Mouse (Mus musculus) myocyte (in vitro differentiated cells): Measurements from ENCODE around the gene Olfr541. TPM values are rescaled to one million over a fixed set of nuclear protein-coding genes. Genes with fewer than 3 reads are reported as not detected.
"Not testable (repeated sequence)": the region's sequence is repeated elsewhere in the genome, so short reads cannot be mapped to it uniquely, and the experiment has no call there.

ENCODE experiments used
- H3K27me3 ChIP-seq: one replicate; pipeline ENCODE4 v1.6.1; 2011; ENCODE audit not compliant: control insufficient read depth, insufficient read depth, insufficient read length
- H3K36me3 ChIP-seq: one replicate; pipeline ENCODE4 v1.6.1; 2011; ENCODE audit not compliant: control insufficient read depth, insufficient read depth
- H3K4me2 ChIP-seq: one replicate; pipeline ENCODE4 v1.6.1; 2011; ENCODE audit warnings: low read depth, control low read depth
- H3K4me3 ChIP-seq: one replicate; pipeline ENCODE4 v1.5.1; 2011; ENCODE audit warnings: mild to moderate bottlenecking, control low read depth, moderate library complexity
- H3K79me2 ChIP-seq: one replicate; pipeline ENCODE4 v1.6.1; 2011; ENCODE audit not compliant: control insufficient read depth, insufficient read depth
- H3ac ChIP-seq: one replicate; pipeline ENCODE4 v1.6.1; 2011; ENCODE audit not compliant: control insufficient read depth, insufficient read length
- CEBPB ChIP-seq: IDR thresholded peaks from 2 replicates; pipeline ENCODE4 v1.6.1; 2011; ENCODE audit warnings: mild to moderate bottlenecking, moderate library complexity; ENCODE audit not compliant: poor library complexity, insufficient read depth, severe bottlenecking
- E2F4 ChIP-seq: IDR thresholded peaks from one replicate; pipeline ENCODE4 v1.6.1; 2011; ENCODE audit warnings: mild to moderate bottlenecking, control low read depth, moderate library complexity; ENCODE audit not compliant: insufficient read depth
- MAX ChIP-seq: IDR thresholded peaks from one replicate; pipeline ENCODE4 v1.6.1; 2011; ENCODE audit warnings: low read depth, mild to moderate bottlenecking, control low read depth
- MYOD1 ChIP-seq, 3 experiments: IDR thresholded peaks; one replicate each; pipeline ENCODE4 v1.6.1; 2011; ENCODE audit warnings: control low read depth in 2 of 3, low read depth in 2 of 3, mild to moderate bottlenecking in 2 of 3, moderate library complexity in 1 of 3; ENCODE audit not compliant: insufficient read length in 2 of 3, control insufficient read depth in 1 of 3
- MYOG ChIP-seq, 3 experiments: IDR thresholded peaks; one replicate each; pipeline ENCODE4 v1.6.1; 2011; ENCODE audit warnings: control low read depth in 2 of 3, low read depth in 2 of 3, mild to moderate bottlenecking in 2 of 3; ENCODE audit not compliant: insufficient read length in 2 of 3, control insufficient read depth in 1 of 3, insufficient read depth in 1 of 3
- POLR2A ChIP-seq: IDR thresholded peaks from one replicate; pipeline ENCODE4 v1.6.1; 2011; ENCODE audit warnings: low read depth, mild to moderate bottlenecking, control low read depth, moderate library complexity; ENCODE audit not compliant: insufficient read length
- POLR2AphosphoS2 ChIP-seq: IDR thresholded peaks from one replicate; pipeline ENCODE4 v1.6.1; 2011; ENCODE audit warnings: low read depth, control low read depth; ENCODE audit not compliant: insufficient read length
- REST ChIP-seq: IDR thresholded peaks from one replicate; pipeline ENCODE4 v1.6.1; 2011; ENCODE audit warnings: mild to moderate bottlenecking, control low read depth, moderate library complexity; ENCODE audit not compliant: insufficient read depth, insufficient read length
- SRF ChIP-seq: IDR thresholded peaks from one replicate; pipeline ENCODE4 v1.6.1; 2011; ENCODE audit warnings: low read depth; ENCODE audit not compliant: control insufficient read depth, insufficient read length
- TCF12 ChIP-seq: IDR thresholded peaks from one replicate; pipeline ENCODE4 v1.6.1; 2011; ENCODE audit warnings: mild to moderate bottlenecking, control low read depth; ENCODE audit not compliant: poor library complexity, insufficient read depth, severe bottlenecking
- TCF3 ChIP-seq: IDR thresholded peaks from one replicate; pipeline ENCODE4 v1.6.1; 2011; ENCODE audit warnings: low read depth, control low read depth; ENCODE audit not compliant: insufficient read length
- USF1 ChIP-seq: IDR thresholded peaks from one replicate; pipeline ENCODE4 v1.6.1; 2011; ENCODE audit warnings: low read depth, mild to moderate bottlenecking, control low read depth, moderate library complexity
- polyA plus RNA-seq: library from polyadenylated mRNA; unstranded; fragments of >200 nt; fragmentation: generic; extraction: Trizol; gene quantifications from one replicate; pipeline ENCODE4 v1.2.1, GENCODE M21; 2012; ENCODE audit warnings: missing spikeins

The Olfr541 gene
- polyA plus RNA-seq = not detected

GRCm38 (mm10) chr7:140696967-140697366 is at the start of gene Olfr541:
Gene Olfr541, plus strand, starts transcription at chr7:140697267.
- no peaks in the 10 kb centered on the region for H3K36me3 ChIP-seq
- H3K27me3 ChIP-seq = no peaks in the 10 kb centered on the region
- H3K4me3 ChIP-seq = no peak within 1 kb of the TSS
- no peaks in the 10 kb centered on the region for H3K79me2 ChIP-seq
- H3ac ChIP-seq = no peak within 1 kb of the TSS
- H3K4me2 ChIP-seq = no peak within 1 kb of the TSS
- TF ChIP-seq TCF3 (no peak), SRF (no peak), MAX (no peak), POLR2AphosphoS2 (no peak), MYOD1 (IDR thresholded peaks at IDR 0.05; ENCODE audit: control insufficient read depth in 1 of 3, insufficient read length in 2 of 3, low read depth in 2 of 3) (no peak), POLR2A (no peak), TCF12 (no peak), MYOG (IDR thresholded peaks at IDR 0.05; ENCODE audit: control insufficient read depth in 1 of 3, insufficient read depth in 1 of 3, insufficient read length in 2 of 3, low read depth in 2 of 3) (no peak), REST (no peak), CEBPB (no peak), USF1 (no peak)

- no peak within 1 kb of the TSS for H3K4me3 ChIP-seq
- H3K79me2 ChIP-seq = no peaks in the 10 kb centered on the region
- H3K36me3 ChIP-seq = no peaks in the 10 kb centered on the region
- TF ChIP-seq E2F4 = no peak
- no peak for TF ChIP-seq REST
- no peak for TF ChIP-seq SRF
- TF ChIP-seq POLR2AphosphoS2 = no peak
- no peak for TF ChIP-seq MYOG (IDR thresholded peaks at IDR 0.05; ENCODE audit: control insufficient read depth in 1 of 3, insufficient read depth in 1 of 3, insufficient read length in 2 of 3, low read depth in 2 of 3)
- TF ChIP-seq CEBPB = no peak
- TF ChIP-seq MYOD1 (IDR thresholded peaks at IDR 0.05; ENCODE audit: control insufficient read depth in 1 of 3, insufficient read length in 2 of 3, low read depth in 2 of 3) = no peak
- no peak for TF ChIP-seq TCF12
- no peak for TF ChIP-seq MAX
- no peak for TF ChIP-seq TCF3
- no peak for TF ChIP-seq POLR2A
- no peak for TF ChIP-seq USF1
- H3K27me3 ChIP-seq = no peaks in the 10 kb centered on the region
- no peak within 1 kb of the TSS for H3K4me2 ChIP-seq
- no peak within 1 kb of the TSS for H3ac ChIP-seq
These were observed 37.4 kb upstream of the Olfr541 start, which contains the start of gene Olfr539 for GRCm38 (mm10) chr7:140659630-140660029. Gene Olfr539, plus strand, starts transcription at chr7:140659930.

- not testable (repeated sequence) for H3K4me3 ChIP-seq
These were observed 26.4 kb upstream of the Olfr541 start for GRCm38 (mm10) chr7:140670693-140671092.

GRCm38 (mm10) chr7:140675863-140676262 is 21.2 kb upstream of the Olfr541 start:
- Histone ChIP-seq H3K4me3 (no peak overlapping the region), H3K36me3 (no peaks in the 10 kb centered on the region), H3ac (no peak overlapping the region), H3K79me2 (no peaks in the 10 kb centered on the region), H3K27me3 (no peaks in the 10 kb centered on the region), H3K4me2 (no peak overlapping the region)
- TF ChIP-seq POLR2A (no peak), MYOG (IDR thresholded peaks at IDR 0.05; ENCODE audit: control insufficient read depth in 1 of 3, insufficient read depth in 1 of 3, insufficient read length in 2 of 3, low read depth in 2 of 3) (no peak), POLR2AphosphoS2 (no peak), E2F4 (no peak), CEBPB (no peak), USF1 (no peak), SRF (no peak), MAX (no peak), REST (no peak), MYOD1 (IDR thresholded peaks at IDR 0.05; ENCODE audit: control insufficient read depth in 1 of 3, insufficient read length in 2 of 3, low read depth in 2 of 3) (no peak), TCF12 (no peak), TCF3 (no peak)

More at GRCm38 (mm10) chr7:140670693-140671092, 26.4 kb upstream of the Olfr541 start:
- not testable (repeated sequence) for H3K27me3 ChIP-seq, H3K4me2 ChIP-seq, H3ac ChIP-seq, H3K36me3 ChIP-seq, H3K79me2 ChIP-seq

- not testable (repeated sequence) for H3K79me2 ChIP-seq, H3ac ChIP-seq, H3K4me3 ChIP-seq, H3K36me3 ChIP-seq, H3K4me2 ChIP-seq, H3K27me3 ChIP-seq
These were observed 17.5 kb upstream of the Olfr541 start for GRCm38 (mm10) chr7:140679591-140679990.
